Mouse (Mus musculus) A20 (cell line): ENCODE data around the gene Gm26657.

Experiments
- DNase-seq: peaks from one replicate; pipeline ENCODE4 v3.0.0-alpha.2; 2011; ENCODE audit warnings: low read depth, low spot score

Gene Gm26657

DNA sequence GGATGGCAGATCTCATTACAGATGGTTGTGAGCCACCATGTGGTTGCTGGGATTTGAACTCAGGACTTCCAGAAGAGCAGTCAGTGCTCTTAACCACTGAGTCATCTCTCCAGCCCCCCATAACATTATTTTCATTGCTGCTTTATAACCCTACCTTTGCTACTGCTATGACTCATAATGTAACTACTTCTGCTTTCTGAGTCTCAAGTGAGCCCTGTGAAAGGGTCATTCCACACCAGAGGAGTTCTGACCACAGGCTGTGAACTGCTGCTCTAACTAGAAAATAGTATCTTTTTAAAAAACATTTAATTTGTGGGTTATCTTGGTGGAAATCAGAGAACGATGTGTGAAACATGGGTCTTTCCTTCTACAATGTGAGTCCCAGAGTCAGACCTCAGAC is 17.8 kb downstream of the Gm26657 start:
- no peak for DNase-seq

DNA sequence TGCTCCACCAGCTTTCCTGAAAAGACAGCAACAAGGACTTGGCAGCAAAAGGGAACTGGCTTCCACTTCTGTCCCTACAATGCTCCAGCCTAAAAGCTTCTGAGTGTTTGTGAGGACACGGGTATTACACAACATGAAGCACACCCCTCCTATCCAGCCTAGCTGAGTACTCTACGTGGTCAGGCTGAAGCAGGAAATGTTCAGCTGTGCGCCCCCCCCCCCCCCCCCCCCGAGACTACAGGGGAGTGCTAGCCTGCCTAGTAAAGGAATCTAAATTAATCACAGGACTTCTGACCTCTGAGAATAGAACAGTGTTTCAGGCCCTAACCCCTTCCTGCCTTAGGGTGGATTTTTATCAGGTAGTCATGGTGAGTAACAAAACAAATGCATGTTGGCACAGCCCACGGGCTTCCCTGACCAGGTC is 28.0 kb downstream of the Gm26657 start:
- DNase-seq: no peak

DNA sequence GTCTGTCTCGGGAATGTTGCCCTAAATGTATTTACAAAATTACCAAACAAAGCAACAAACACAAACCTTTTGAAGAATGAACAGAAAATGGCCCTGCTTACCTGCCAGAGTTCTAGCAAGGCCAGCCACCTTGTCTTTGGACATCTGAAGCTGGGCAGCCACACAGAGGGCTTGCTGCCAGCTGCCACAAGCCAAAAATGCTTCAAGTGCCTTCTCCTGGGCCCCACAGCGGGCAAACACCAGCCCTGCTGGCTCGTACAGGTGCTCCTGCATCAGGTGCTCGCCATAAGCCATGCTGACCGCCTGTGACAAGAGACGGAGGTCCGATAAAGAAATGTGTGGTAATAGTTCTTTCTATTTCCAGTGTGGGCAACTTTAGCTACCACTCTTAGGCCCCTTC is 29.0 kb downstream of the Gm26657 start:
- no peak for DNase-seq

DNA sequence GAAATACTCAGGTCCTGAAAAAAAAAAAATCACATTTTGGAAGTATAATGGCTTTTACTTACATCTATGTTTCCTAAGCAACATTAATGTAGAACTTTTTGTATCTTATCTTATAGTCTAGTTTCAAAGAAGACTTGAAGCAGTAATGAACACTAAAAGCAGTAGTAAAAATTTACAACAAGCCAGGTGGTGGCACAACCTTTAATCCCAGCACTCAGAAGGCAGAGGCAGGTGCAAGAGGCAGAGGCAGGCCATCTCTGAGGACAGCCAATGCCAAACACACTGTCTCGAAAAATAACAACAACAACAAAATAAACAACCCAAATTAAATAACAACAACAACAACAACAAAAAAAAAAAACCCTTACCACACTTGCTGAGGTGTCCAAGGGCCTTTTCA is 31.2 kb downstream of the Gm26657 start:
- DNase-seq: no peak
